Mouse (Mus musculus): ENCODE data around the gene Tas1r1. TPM values are rescaled to one million over a fixed set of nuclear protein-coding genes. Genes with fewer than 3 reads are reported as not detected.
A peak's percentile ranks its signal among the peaks of the same experiment; 100 is the strongest.

Tas1r1 gene
- polyA plus RNA-seq, 1 experiment from 2014 or later, result 0.66 TPM

DNA sequence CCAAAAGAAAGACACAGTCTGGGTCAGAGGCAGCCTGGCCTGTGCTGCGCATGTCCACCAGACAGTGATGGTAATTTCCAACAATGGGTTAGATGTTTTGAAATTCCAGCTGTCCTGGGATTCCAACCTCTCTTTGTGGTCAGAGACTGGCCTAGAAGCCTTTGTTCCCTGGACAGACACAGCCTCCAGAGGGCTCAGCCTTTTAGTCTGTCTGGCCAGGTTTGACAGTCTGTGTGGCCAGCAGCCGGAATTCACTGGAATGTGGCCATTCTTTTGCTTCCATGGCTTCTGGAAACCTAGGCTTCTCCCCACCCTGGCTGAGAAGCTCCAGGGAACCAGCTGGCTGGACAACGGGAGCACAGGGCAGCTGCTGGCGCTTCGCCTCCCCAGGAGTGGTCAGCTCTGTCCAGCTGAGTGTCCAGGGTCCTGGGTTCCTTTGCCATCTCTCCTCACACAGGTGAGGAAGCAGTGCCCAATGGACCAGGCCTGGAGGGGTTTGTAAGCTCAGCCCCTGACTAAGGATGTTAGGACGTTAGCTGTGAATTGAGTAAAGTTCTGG, 29.9 kb upstream of the Tas1r1 start:
- no peak overlapping the region for H3K4me3 ChIP-seq (ENCODE audit: low read depth, low read length)
- DNase-seq (ENCODE audit: low spot score) (no peak), ATAC-seq (ENCODE audit: insufficient read depth, low FRiP score, low TSS enrichment) (no peak)
- H3K36me3 ChIP-seq (ENCODE audit: control insufficient read depth, insufficient read depth, low read length), result no peaks in the 10 kb centered on the region
- WGBS, result 85% methylated on average over 6 of the region's 6 CpGs
- H3K9me3 ChIP-seq (ENCODE audit: control insufficient read depth, low read length), result no peaks in the 10 kb centered on the region
- H3K4me1 ChIP-seq (ENCODE audit: control insufficient read depth, insufficient read depth, low read length), result peaks cover 4% of the 10 kb centered on the region; the same call in 1 of the 2 replicates
- H3K9ac ChIP-seq (ENCODE audit: low read length), result no peak overlapping the region
- H3K27ac ChIP-seq (ENCODE audit: low read depth, low read length), result no peak overlapping the region
- H3K27me3 ChIP-seq (ENCODE audit: control insufficient read depth, insufficient read depth, low read length), result no peaks in the 10 kb centered on the region
- no peak overlapping the region for H3K4me2 ChIP-seq (ENCODE audit: low read depth)

GRCm38 (mm10) chr4:152067280-152067679, 28.9 kb upstream of the Tas1r1 start:
- H3K4me1 ChIP-seq (ENCODE audit: control insufficient read depth, insufficient read depth, low read length), result no peaks in the 10 kb centered on the region
- no peak for DNase-seq (ENCODE audit: low spot score)
- no peaks in the 10 kb centered on the region for H3K27me3 ChIP-seq (ENCODE audit: control insufficient read depth, insufficient read depth, low read length)
- no peak overlapping the region for H3K27ac ChIP-seq (ENCODE audit: low read depth, low read length)
- no peak overlapping the region for H3K4me3 ChIP-seq (ENCODE audit: low read depth, low read length)
- H3K9ac ChIP-seq (ENCODE audit: low read length), result no peak overlapping the region
- no peaks in the 10 kb centered on the region for H3K36me3 ChIP-seq (ENCODE audit: control insufficient read depth, insufficient read depth, low read length)
- no peaks in the 10 kb centered on the region for H3K9me3 ChIP-seq (ENCODE audit: control insufficient read depth, low read length)
- H3K4me2 ChIP-seq (ENCODE audit: low read depth), result no peak overlapping the region
- ATAC-seq (ENCODE audit: insufficient read depth, low FRiP score, low TSS enrichment), result no peak

DNA sequence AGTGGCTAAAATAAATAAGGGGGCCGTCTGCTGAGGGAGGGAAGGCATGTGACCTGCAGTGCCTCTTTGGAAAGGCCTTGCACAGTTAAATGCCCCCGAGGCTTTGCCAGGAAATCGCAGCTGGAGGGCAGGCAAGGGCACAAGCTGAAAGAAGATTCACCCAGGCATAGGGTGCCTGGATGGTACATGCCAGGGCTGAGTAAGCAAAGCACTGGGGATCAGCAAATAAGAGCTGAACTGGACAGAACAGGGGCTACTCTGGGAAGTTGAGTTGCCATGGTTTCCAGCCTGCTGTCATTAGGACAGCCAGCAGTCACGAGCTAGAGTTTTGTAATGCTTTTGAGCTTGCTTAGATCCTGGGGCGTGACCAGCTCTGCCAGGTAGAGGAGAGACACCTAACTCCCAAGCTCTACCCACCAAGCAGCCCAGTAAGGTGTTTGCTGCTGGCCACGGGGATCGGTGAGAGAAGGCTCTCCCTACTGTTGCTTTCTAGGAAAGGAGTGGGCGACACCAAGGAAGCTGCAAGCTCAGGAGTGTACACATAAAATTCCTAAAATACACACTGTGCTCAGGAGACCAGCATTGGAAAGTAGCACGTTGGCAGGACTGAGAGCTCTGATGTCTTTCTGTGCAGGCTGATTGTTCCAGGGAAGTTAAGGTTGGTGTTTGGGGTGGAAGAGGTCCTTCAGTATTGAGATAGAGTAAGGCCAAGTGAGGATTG, 24.2 kb upstream of the Tas1r1 start:
- DNase-seq (ENCODE audit: low spot score), result no peak
- no peak overlapping the region for H3K9ac ChIP-seq (ENCODE audit: low read length)
- no peaks in the 10 kb centered on the region for H3K4me1 ChIP-seq (ENCODE audit: control insufficient read depth, insufficient read depth, low read length)
- H3K9me3 ChIP-seq (ENCODE audit: control insufficient read depth, low read length), result no peaks in the 10 kb centered on the region
- WGBS, result 79% methylated on average over 9 of the region's 9 CpGs
- H3K4me2 ChIP-seq (ENCODE audit: low read depth), result no peak overlapping the region
- ATAC-seq (ENCODE audit: insufficient read depth, low FRiP score, low TSS enrichment), result no peak
- H3K4me3 ChIP-seq (ENCODE audit: low read depth, low read length), result no peak overlapping the region
- no peak overlapping the region for H3K27ac ChIP-seq (ENCODE audit: low read depth, low read length)
- H3K36me3 ChIP-seq (ENCODE audit: control insufficient read depth, insufficient read depth, low read length), result peaks cover 11% of the 10 kb centered on the region
- H3K27me3 ChIP-seq (ENCODE audit: control insufficient read depth, insufficient read depth, low read length), result no peaks in the 10 kb centered on the region

GRCm38 (mm10) chr4:152044609-152045008, 6.2 kb upstream of the Tas1r1 start:
- no peak overlapping the region for H3K4me2 ChIP-seq (ENCODE audit: low read depth)
- WGBS, result 83% methylated on average over 6 of the region's 6 CpGs
- no peak for DNase-seq (ENCODE audit: low spot score)

DNA sequence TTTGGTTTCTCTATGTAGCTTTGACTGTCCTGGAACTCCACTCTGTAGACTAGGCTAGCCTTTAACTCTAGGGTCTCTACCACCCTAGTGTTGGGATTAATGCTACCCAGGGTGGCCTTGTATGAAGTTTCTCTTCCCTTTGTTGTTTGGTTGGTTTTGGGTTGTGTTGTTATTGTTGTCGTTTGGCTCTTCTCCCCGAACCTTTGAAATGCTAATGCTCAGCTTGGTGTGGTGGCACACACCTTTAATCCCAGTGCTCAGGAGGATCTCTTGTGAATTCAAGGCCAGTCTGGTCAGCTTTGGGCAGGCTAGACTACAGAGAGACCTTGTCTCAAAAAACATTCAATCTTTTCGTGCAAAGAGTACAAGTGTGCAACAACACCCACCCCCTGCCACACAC, 4.8 kb upstream of the Tas1r1 start:
- ATAC-seq (ENCODE audit: insufficient read depth, low FRiP score, low TSS enrichment) (no peak), DNase-seq (ENCODE audit: low spot score) (no peak)
- 85% methylated on average over 3 of the region's 3 CpGs for WGBS
- H3K27ac ChIP-seq (ENCODE audit: low read depth, low read length), result no peak overlapping the region
- H3K27me3 ChIP-seq (ENCODE audit: control insufficient read depth, insufficient read depth, low read length), result no peaks in the 10 kb centered on the region
- no peak overlapping the region for H3K9ac ChIP-seq (ENCODE audit: low read length)
- H3K4me3 ChIP-seq (ENCODE audit: low read depth, low read length), result no peak overlapping the region
- H3K4me2 ChIP-seq (ENCODE audit: low read depth), result no peak overlapping the region
- no peaks in the 10 kb centered on the region for H3K9me3 ChIP-seq (ENCODE audit: control insufficient read depth, low read length)
- peaks cover 7% of the 10 kb centered on the region; the same call in 1 of the 2 replicates for H3K4me1 ChIP-seq (ENCODE audit: control insufficient read depth, insufficient read depth, low read length)
- peaks cover 23% of the 10 kb centered on the region for H3K36me3 ChIP-seq (ENCODE audit: control insufficient read depth, insufficient read depth, low read length)

More at GRCm38 (mm10) chr4:152044609-152045008, 6.2 kb upstream of the Tas1r1 start:
- H3K36me3 ChIP-seq (ENCODE audit: control insufficient read depth, insufficient read depth, low read length), result peaks cover 25% of the 10 kb centered on the region
- no peaks in the 10 kb centered on the region for H3K27me3 ChIP-seq (ENCODE audit: control insufficient read depth, insufficient read depth, low read length)
- H3K9ac ChIP-seq (ENCODE audit: low read length), result no peak overlapping the region
- peaks cover 7% of the 10 kb centered on the region; the same call in 1 of the 2 replicates for H3K4me1 ChIP-seq (ENCODE audit: control insufficient read depth, insufficient read depth, low read length)
- H3K4me3 ChIP-seq (ENCODE audit: low read depth, low read length), result no peak overlapping the region
- ATAC-seq (ENCODE audit: insufficient read depth, low FRiP score, low TSS enrichment), result no peak
- no peak overlapping the region for H3K27ac ChIP-seq (ENCODE audit: low read depth, low read length)
- no peaks in the 10 kb centered on the region for H3K9me3 ChIP-seq (ENCODE audit: control insufficient read depth, low read length)

- no peak for ATAC-seq (ENCODE audit: insufficient read depth, low FRiP score, low TSS enrichment)
- Histone ChIP-seq H3K27ac (ENCODE audit: low read depth, low read length) (no peak overlapping the region), H3K9me3 (ENCODE audit: control insufficient read depth, low read length) (no peaks in the 10 kb centered on the region), H3K9ac (ENCODE audit: low read length) (no peak overlapping the region), H3K27me3 (ENCODE audit: control insufficient read depth, insufficient read depth, low read length) (no peaks in the 10 kb centered on the region), H3K4me3 (ENCODE audit: low read depth, low read length) (no peak overlapping the region), H3K36me3 (ENCODE audit: control insufficient read depth, insufficient read depth, low read length) (peaks cover 18% of the 10 kb centered on the region), H3K4me2 (ENCODE audit: low read depth) (no peak overlapping the region), H3K4me1 (ENCODE audit: control insufficient read depth, insufficient read depth, low read length) (peaks cover 7% of the 10 kb centered on the region; the same call in 1 of the 2 replicates)
- no peak for DNase-seq (ENCODE audit: low spot score)
- WGBS, result 95% methylated on average over 22 of the region's 22 CpGs
These were observed 3.7 kb upstream of the Tas1r1 start for GRCm38 (mm10) chr4:152041924-152042641.

GRCm38 (mm10) chr4:152039831-152040310, 1.5 kb upstream of the Tas1r1 start:
- H3K9me3 ChIP-seq (ENCODE audit: control insufficient read depth, low read length), result no peaks in the 10 kb centered on the region
- peaks cover 9% of the 10 kb centered on the region for H3K36me3 ChIP-seq (ENCODE audit: control insufficient read depth, insufficient read depth, low read length)
- H3K4me3 ChIP-seq (ENCODE audit: low read depth, low read length), result peak overlapping the region; percentile 88
- H3K4me1 ChIP-seq (ENCODE audit: control insufficient read depth, insufficient read depth, low read length), result peaks cover 7% of the 10 kb centered on the region; the same call in 1 of the 2 replicates
- peak overlapping the region; percentile 89 for H3K9ac ChIP-seq (ENCODE audit: low read length)
- peak overlapping the region; percentile 89 for H3K4me2 ChIP-seq (ENCODE audit: low read depth)
- no peaks in the 10 kb centered on the region for H3K27me3 ChIP-seq (ENCODE audit: control insufficient read depth, insufficient read depth, low read length)
- DNase-seq (ENCODE audit: low spot score) (no peak), ATAC-seq (ENCODE audit: insufficient read depth, low FRiP score, low TSS enrichment) (no peak)
- no peak overlapping the region for H3K27ac ChIP-seq (ENCODE audit: low read depth, low read length)
- 4% methylated on average over 25 of the region's 25 CpGs for WGBS

GRCm38 (mm10) chr4:152038985-152039830, 840 bp upstream of the Tas1r1 start, which contains the start of gene Nol9:
Nol9 (plus strand) TSS chr4:152039321.
- Histone ChIP-seq H3K4me1 (ENCODE audit: control insufficient read depth, insufficient read depth, low read length) (peaks cover 7% of the 10 kb centered on the region; the same call in 1 of the 2 replicates), H3K27me3 (ENCODE audit: control insufficient read depth, insufficient read depth, low read length) (no peaks in the 10 kb centered on the region), H3K9me3 (ENCODE audit: control insufficient read depth, low read length) (no peaks in the 10 kb centered on the region), H3K4me2 (ENCODE audit: low read depth) (peak within 1 kb of the TSS; percentile 89), H3K9ac (ENCODE audit: low read length) (peak within 1 kb of the TSS; percentile 89), H3K36me3 (ENCODE audit: control insufficient read depth, insufficient read depth, low read length) (peaks cover 9% of the 10 kb centered on the region), H3K4me3 (ENCODE audit: low read depth, low read length) (peak within 1 kb of the TSS; percentile 88), H3K27ac (ENCODE audit: low read depth, low read length) (no peak within 1 kb of the TSS; the same call in 1 of the 2 replicates)
- DNase-seq (ENCODE audit: low spot score), result peak; percentile 97
- under 1% methylated on average over 81 of the region's 86 CpGs for WGBS
- ATAC-seq (ENCODE audit: insufficient read depth, low FRiP score, low TSS enrichment), result peak; percentile 79
